Mouse (Mus musculus): ENCODE data around the gene Hrh3. TPM values are rescaled to one million over a fixed set of nuclear protein-coding genes. Genes with fewer than 3 reads are reported as not detected.
A peak's percentile ranks its signal among the peaks of the same experiment; 100 is the strongest.

Hrh3 gene
- polyA plus RNA-seq, 1 experiment from 2014 or later, result 0.20 TPM

- H3K27ac ChIP-seq, result no peak overlapping the region
- H3K27me3 ChIP-seq, result no peaks in the 10 kb centered on the region
- H3K4me2 ChIP-seq (replicated peaks), result no peak overlapping the region
- ATAC-seq (ENCODE audit: insufficient number of reproducible peaks, insufficient read depth, low FRiP score, low TSS enrichment), result no peak
- H3K4me3 ChIP-seq, result no peak overlapping the region
- peaks cover 25% of the 10 kb centered on the region for H3K36me3 ChIP-seq
- no peaks in the 10 kb centered on the region for H3K9me3 ChIP-seq
- 83% methylated on average over 10 of the region's 10 CpGs for WGBS
- H3K4me1 ChIP-seq, result peaks cover 12% of the 10 kb centered on the region; the same call in 1 of the 2 replicates
- H3K9ac ChIP-seq, result no peak overlapping the region
Observed at GRCm38 (mm10) chr2:180083063-180083462, 21.2 kb downstream of the Hrh3 start.

- Histone ChIP-seq H3K27me3 (no peaks in the 10 kb centered on the region), H3K4me2 (replicated peaks) (no peak overlapping the region), H3K9ac (no peak overlapping the region), H3K4me3 (no peak overlapping the region), H3K4me1 (peaks cover 12% of the 10 kb centered on the region; the same call in 1 of the 2 replicates), H3K9me3 (no peaks in the 10 kb centered on the region), H3K36me3 (peaks cover 33% of the 10 kb centered on the region), H3K27ac (no peak overlapping the region)
- 90% methylated on average over 8 of the region's 8 CpGs for WGBS
- ATAC-seq (ENCODE audit: insufficient number of reproducible peaks, insufficient read depth, low FRiP score, low TSS enrichment), result no peak
Observed at GRCm38 (mm10) chr2:180080680-180081079, 23.6 kb downstream of the Hrh3 start.

GRCm38 (mm10) chr2:180077622-180078021 lies 26.7 kb downstream of the Hrh3 start:
- H3K4me1 ChIP-seq, result no peaks in the 10 kb centered on the region
- no peaks in the 10 kb centered on the region for H3K27me3 ChIP-seq
- H3K36me3 ChIP-seq, result peaks cover 28% of the 10 kb centered on the region
- H3K9me3 ChIP-seq, result no peaks in the 10 kb centered on the region
- no peak overlapping the region for H3K9ac ChIP-seq
- H3K4me2 ChIP-seq (replicated peaks), result no peak overlapping the region
- 77% methylated on average over 3 of the region's 3 CpGs for WGBS
- no peak for ATAC-seq (ENCODE audit: insufficient number of reproducible peaks, insufficient read depth, low FRiP score, low TSS enrichment)
- no peak overlapping the region for H3K4me3 ChIP-seq
- H3K27ac ChIP-seq, result no peak overlapping the region

GRCm38 (mm10) chr2:180072886-180073285 lies 31.4 kb downstream of the Hrh3 start:
- WGBS, result 90% methylated on average over 7 of the region's 7 CpGs
- H3K9ac ChIP-seq, result no peak overlapping the region
- H3K4me2 ChIP-seq (replicated peaks), result no peak overlapping the region
- ATAC-seq (ENCODE audit: insufficient number of reproducible peaks, insufficient read depth, low FRiP score, low TSS enrichment), result no peak
- peaks cover 10% of the 10 kb centered on the region; the same call in 1 of the 2 replicates for H3K36me3 ChIP-seq
- no peak overlapping the region for H3K4me3 ChIP-seq
- H3K27ac ChIP-seq, result no peak overlapping the region
- H3K9me3 ChIP-seq, result no peaks in the 10 kb centered on the region
- no peaks in the 10 kb centered on the region for H3K27me3 ChIP-seq
- peaks cover 9% of the 10 kb centered on the region for H3K4me1 ChIP-seq

GRCm38 (mm10) chr2:180071671-180072070 lies 32.6 kb downstream of the Hrh3 start:
- Histone ChIP-seq H3K9ac (no peak overlapping the region), H3K4me2 (replicated peaks) (no peak overlapping the region), H3K27me3 (no peaks in the 10 kb centered on the region), H3K36me3 (peaks cover 10% of the 10 kb centered on the region), H3K27ac (no peak overlapping the region), H3K4me3 (no peak overlapping the region), H3K4me1 (peaks cover 9% of the 10 kb centered on the region), H3K9me3 (no peaks in the 10 kb centered on the region)
- 73% methylated on average over 2 of the region's 2 CpGs for WGBS
- ATAC-seq (ENCODE audit: insufficient number of reproducible peaks, insufficient read depth, low FRiP score, low TSS enrichment), result no peak

- peak; percentile 88 for ATAC-seq (ENCODE audit: insufficient number of reproducible peaks, insufficient read depth, low FRiP score, low TSS enrichment)
- H3K36me3 ChIP-seq, result peaks cover 10% of the 10 kb centered on the region
- H3K9me3 ChIP-seq, result no peaks in the 10 kb centered on the region
- peak within 1 kb of the TSS; percentile 70 for H3K9ac ChIP-seq
- H3K4me2 ChIP-seq (replicated peaks), result peak within 1 kb of the TSS; percentile 90
- peaks cover 9% of the 10 kb centered on the region for H3K4me1 ChIP-seq
- peak within 1 kb of the TSS; percentile 73 for H3K4me3 ChIP-seq
- H3K27me3 ChIP-seq, result no peaks in the 10 kb centered on the region
- H3K27ac ChIP-seq, result peak within 1 kb of the TSS; percentile 79
- WGBS, result 5% methylated on average over 58 of the region's 58 CpGs
Observed at GRCm38 (mm10) chr2:180070481-180071453, 33.5 kb downstream of the Hrh3 start, which contains the start of gene Mtg2. Gene Mtg2 (plus strand): TSS chr2:180070588.

GRCm38 (mm10) chr2:180069770-180070480 lies 34.4 kb downstream of the Hrh3 start:
- Histone ChIP-seq H3K9ac (peak overlapping the region; percentile 70), H3K27ac (peak overlapping the region; percentile 79), H3K36me3 (peaks cover 14% of the 10 kb centered on the region), H3K27me3 (no peaks in the 10 kb centered on the region), H3K4me1 (peaks cover 9% of the 10 kb centered on the region), H3K9me3 (no peaks in the 10 kb centered on the region), H3K4me3 (peak overlapping the region; percentile 73), H3K4me2 (replicated peaks) (peak overlapping the region; percentile 90)
- 31% methylated on average over 20 of the region's 20 CpGs for WGBS
- ATAC-seq (ENCODE audit: insufficient number of reproducible peaks, insufficient read depth, low FRiP score, low TSS enrichment), result peak; percentile 47; the same call in 1 of the 2 replicates

GRCm38 (mm10) chr2:180063338-180064131 lies 40.8 kb downstream of the Hrh3 start:
- WGBS, result 92% methylated on average over 11 of the region's 11 CpGs
- no peak for ATAC-seq (ENCODE audit: insufficient number of reproducible peaks, insufficient read depth, low FRiP score, low TSS enrichment)
- H3K36me3 ChIP-seq, result peaks cover 66% of the 10 kb centered on the region

GRCm38 (mm10) chr2:180053001-180053400 lies 51.3 kb downstream of the Hrh3 start:
- Histone ChIP-seq H3K27me3 (no peaks in the 10 kb centered on the region), H3K4me2 (replicated peaks) (no peak overlapping the region), H3K27ac (no peak overlapping the region), H3K9ac (no peak overlapping the region), H3K4me3 (no peak overlapping the region), H3K9me3 (no peaks in the 10 kb centered on the region), H3K36me3 (peaks cover 50% of the 10 kb centered on the region), H3K4me1 (no peaks in the 10 kb centered on the region)
- no peak for ATAC-seq (ENCODE audit: insufficient number of reproducible peaks, insufficient read depth, low FRiP score, low TSS enrichment)
- WGBS, result 92% methylated on average over 9 of the region's 9 CpGs

More at GRCm38 (mm10) chr2:180063338-180064131, 40.8 kb downstream of the Hrh3 start:
- Histone ChIP-seq H3K4me3 (no peak overlapping the region), H3K4me1 (no peaks in the 10 kb centered on the region), H3K9ac (no peak overlapping the region), H3K27ac (no peak overlapping the region), H3K27me3 (no peaks in the 10 kb centered on the region), H3K4me2 (replicated peaks) (no peak overlapping the region), H3K9me3 (no peaks in the 10 kb centered on the region)

- H3K4me1 ChIP-seq, result no peaks in the 10 kb centered on the region
- H3K36me3 ChIP-seq, result peaks cover 42% of the 10 kb centered on the region
- H3K4me3 ChIP-seq, result no peak overlapping the region
- H3K27me3 ChIP-seq, result no peaks in the 10 kb centered on the region
- no peak overlapping the region for H3K9ac ChIP-seq
- H3K27ac ChIP-seq, result no peak overlapping the region
- no peak for ATAC-seq (ENCODE audit: insufficient number of reproducible peaks, insufficient read depth, low FRiP score, low TSS enrichment)
- H3K9me3 ChIP-seq, result no peaks in the 10 kb centered on the region
- H3K4me2 ChIP-seq (replicated peaks), result no peak overlapping the region
- WGBS, result 87% methylated on average over 14 of the region's 14 CpGs
Observed at GRCm38 (mm10) chr2:180051986-180052733, 52.1 kb downstream of the Hrh3 start.

Data from embryonic facial prominence, embryonic 12.5 days (tissue).